Mouse (Mus musculus): ENCODE data around the gene Mef2c. TPM values are rescaled to one million over a fixed set of nuclear protein-coding genes. Genes with fewer than 3 reads are reported as not detected.

Gene Mef2c
- polyA plus RNA-seq, 1 experiment from 2014 or later, result 114 TPM

DNA sequence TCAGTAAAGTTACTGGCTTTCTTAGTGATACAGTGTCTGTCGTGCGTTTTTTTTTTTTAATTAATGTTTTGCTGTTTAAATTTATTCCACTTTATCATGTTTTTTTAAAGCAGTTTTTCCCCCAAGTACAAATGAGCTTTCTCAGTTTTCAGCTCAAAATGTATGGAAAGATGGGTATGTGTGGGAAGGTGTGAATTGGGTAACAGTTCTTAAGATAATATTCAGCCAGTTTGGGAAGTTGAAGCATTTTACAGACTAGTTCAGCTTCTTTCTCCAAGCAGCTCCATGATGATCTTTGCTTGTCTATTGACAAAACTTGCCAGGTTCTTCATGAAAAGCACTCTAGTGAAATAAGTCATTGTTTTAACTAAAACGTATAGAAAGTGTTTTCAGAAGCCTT, 163.2 kb downstream of the Mef2c start:
- H3K4me2 ChIP-seq (ENCODE audit: low read length), result no peak overlapping the region
- ATAC-seq (ENCODE audit: insufficient number of reproducible peaks, insufficient read depth, low FRiP score, low read depth), result no peak
- no peak overlapping the region for H3K9ac ChIP-seq (ENCODE audit: low read length)
- H3K4me1 ChIP-seq (ENCODE audit: control insufficient read depth in 2 of 2, insufficient read depth in 2 of 2, low read length in 2 of 2), result no peaks in the 10 kb centered on the region
- no peak overlapping the region for H3K27ac ChIP-seq (replicated peaks in 1 of 2; ENCODE audit: control insufficient read depth in 1 of 2, insufficient read depth in 1 of 2, low read depth in 2 of 2, low read length in 2 of 2)
- 78% methylated on average over 3 of the region's 3 CpGs for WGBS
- peaks cover 42% of the 10 kb centered on the region for H3K36me3 ChIP-seq (ENCODE audit: control insufficient read depth, insufficient read depth, low read length)
- no peak overlapping the region for H3K4me3 ChIP-seq (ENCODE audit: control insufficient read depth in 1 of 2, insufficient read depth in 1 of 2, low read depth in 1 of 2, low read length in 2 of 2)
- no peaks in the 10 kb centered on the region for H3K9me3 ChIP-seq (ENCODE audit: control insufficient read depth, low read length)
- no peaks in the 10 kb centered on the region for H3K27me3 ChIP-seq (ENCODE audit: control insufficient read depth, insufficient read depth, low read length)

DNA sequence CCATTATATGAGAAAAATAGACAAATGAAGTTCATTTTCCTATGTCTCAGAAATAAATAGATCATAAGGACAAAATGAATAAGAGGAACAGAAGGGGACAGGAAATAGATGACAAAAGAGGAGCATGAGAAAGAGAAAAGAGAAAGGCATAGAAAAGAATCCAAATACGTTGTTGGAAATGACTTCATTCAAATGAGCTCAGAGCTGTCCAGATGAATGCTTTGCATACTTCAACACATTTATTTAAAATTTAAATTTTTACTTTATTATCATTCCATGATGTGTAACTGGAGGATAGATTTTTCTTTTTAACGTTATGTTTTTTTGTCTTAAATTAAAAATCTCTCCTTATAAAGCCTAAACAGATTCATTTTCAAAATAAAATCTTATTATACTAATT, 203.8 kb downstream of the Mef2c start:
- peaks cover 15% of the 10 kb centered on the region for H3K27me3 ChIP-seq (ENCODE audit: control insufficient read depth, insufficient read depth, low read length)
- no peak for ATAC-seq (ENCODE audit: insufficient number of reproducible peaks, insufficient read depth, low FRiP score, low read depth)
- WGBS, result 66% methylated on average over 2 of the region's 2 CpGs
- no peaks in the 10 kb centered on the region for H3K9me3 ChIP-seq (ENCODE audit: control insufficient read depth, low read length)
- H3K4me1 ChIP-seq (ENCODE audit: control insufficient read depth in 2 of 2, insufficient read depth in 2 of 2, low read length in 2 of 2), result no peaks in the 10 kb centered on the region
- H3K27ac ChIP-seq (replicated peaks in 1 of 2; ENCODE audit: control insufficient read depth in 1 of 2, insufficient read depth in 1 of 2, low read depth in 2 of 2, low read length in 2 of 2), result no peak overlapping the region
- H3K9ac ChIP-seq (ENCODE audit: low read length), result no peak overlapping the region
- no peaks in the 10 kb centered on the region for H3K36me3 ChIP-seq (ENCODE audit: control insufficient read depth, insufficient read depth, low read length)
- H3K4me3 ChIP-seq (ENCODE audit: control insufficient read depth in 1 of 2, insufficient read depth in 1 of 2, low read depth in 1 of 2, low read length in 2 of 2), result no peak overlapping the region
- H3K4me2 ChIP-seq (ENCODE audit: low read length), result no peak overlapping the region

DNA sequence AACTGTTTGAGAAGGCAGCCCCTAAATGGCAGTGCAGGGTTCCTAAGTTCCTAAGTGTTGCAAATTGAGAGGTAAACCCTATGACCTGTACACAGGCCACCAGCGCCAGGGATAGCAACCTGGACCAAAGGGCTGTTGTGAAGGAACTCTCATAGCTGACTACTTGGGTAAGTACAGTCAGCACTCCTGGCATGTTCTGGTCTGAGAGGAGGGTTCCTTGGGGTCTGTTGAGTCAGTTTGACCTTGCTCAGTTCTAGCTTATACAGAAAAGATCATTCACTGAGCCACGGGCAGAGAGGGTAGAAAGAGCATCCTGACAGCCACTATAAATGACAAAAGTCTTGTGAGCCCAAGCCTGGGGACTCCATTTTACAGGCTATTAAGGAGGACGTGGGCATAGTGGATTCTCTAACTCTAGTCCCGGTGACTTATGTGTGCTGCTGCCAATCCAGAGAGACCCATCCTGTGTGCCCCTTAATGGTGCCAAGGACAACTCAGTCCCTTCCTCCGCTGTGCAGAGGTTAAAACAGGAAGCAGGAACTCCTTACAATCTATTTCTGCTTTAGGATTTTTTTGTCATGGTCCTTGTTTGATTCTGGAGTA, 209.0 kb downstream of the Mef2c start:
- H3K36me3 ChIP-seq (ENCODE audit: control insufficient read depth, insufficient read depth, low read length), result no peaks in the 10 kb centered on the region
- no peak overlapping the region for H3K4me2 ChIP-seq (ENCODE audit: low read length)
- H3K9me3 ChIP-seq (ENCODE audit: control insufficient read depth, low read length), result no peaks in the 10 kb centered on the region
- no peak overlapping the region for H3K27ac ChIP-seq (replicated peaks in 1 of 2; ENCODE audit: control insufficient read depth in 1 of 2, insufficient read depth in 1 of 2, low read depth in 2 of 2, low read length in 2 of 2)
- H3K4me1 ChIP-seq (ENCODE audit: control insufficient read depth in 2 of 2, insufficient read depth in 2 of 2, low read length in 2 of 2), result peaks cover 3 to 9% of the 10 kb centered on the region in 2 experiments
- no peak for ATAC-seq (ENCODE audit: insufficient number of reproducible peaks, insufficient read depth, low FRiP score, low read depth)
- no peak overlapping the region for H3K4me3 ChIP-seq (ENCODE audit: control insufficient read depth in 1 of 2, insufficient read depth in 1 of 2, low read depth in 1 of 2, low read length in 2 of 2)
- 18% methylated on average over 5 of the region's 5 CpGs for WGBS
- H3K27me3 ChIP-seq (ENCODE audit: control insufficient read depth, insufficient read depth, low read length), result peaks cover 65% of the 10 kb centered on the region
- H3K9ac ChIP-seq (ENCODE audit: low read length), result no peak overlapping the region

DNA sequence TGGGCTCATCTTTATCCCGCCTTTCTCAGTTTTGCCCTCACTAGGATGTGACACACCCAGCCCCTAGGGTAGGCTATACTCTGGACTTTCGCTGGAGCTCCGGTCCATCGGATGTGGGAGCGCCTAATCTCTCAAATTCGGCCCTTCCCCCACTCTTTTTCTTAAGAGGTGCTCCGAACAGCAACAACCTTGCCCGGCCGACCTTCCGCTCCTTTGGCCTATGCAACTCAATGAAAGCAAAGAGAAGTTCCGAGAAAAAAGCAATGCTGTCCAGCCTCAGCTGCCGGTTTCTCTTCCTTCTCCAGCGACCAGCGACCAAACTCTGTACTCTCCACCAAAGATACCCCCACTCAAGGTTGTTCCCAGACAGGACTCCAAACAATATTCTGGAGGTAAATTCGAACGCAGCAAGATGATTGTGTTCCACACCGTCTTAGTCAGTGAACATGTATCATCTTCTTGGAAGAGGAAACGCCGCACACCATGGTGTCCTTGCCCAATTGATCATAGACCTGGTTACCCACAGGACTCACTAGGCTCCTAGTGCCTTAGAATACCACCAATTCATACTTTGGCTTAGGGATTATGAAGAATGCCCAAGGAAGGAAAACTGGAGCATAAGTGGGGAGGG, 209.9 kb downstream of the Mef2c start:
- H3K27ac ChIP-seq (replicated peaks in 1 of 2; ENCODE audit: control insufficient read depth in 1 of 2, insufficient read depth in 1 of 2, low read depth in 2 of 2, low read length in 2 of 2), result no peak overlapping the region
- H3K4me2 ChIP-seq (ENCODE audit: low read length), result peak overlapping the region; percentile 16; the same call in 1 of the 2 replicates
- H3K9me3 ChIP-seq (ENCODE audit: control insufficient read depth, low read length), result no peaks in the 10 kb centered on the region
- H3K4me1 ChIP-seq (ENCODE audit: control insufficient read depth in 2 of 2, insufficient read depth in 2 of 2, low read length in 2 of 2), result peaks cover 3 to 9% of the 10 kb centered on the region in 2 experiments
- WGBS, result 6% methylated on average over 19 of the region's 19 CpGs
- no peak for ATAC-seq (ENCODE audit: insufficient number of reproducible peaks, insufficient read depth, low FRiP score, low read depth)
- no peaks in the 10 kb centered on the region for H3K36me3 ChIP-seq (ENCODE audit: control insufficient read depth, insufficient read depth, low read length)
- peaks cover 74% of the 10 kb centered on the region for H3K27me3 ChIP-seq (ENCODE audit: control insufficient read depth, insufficient read depth, low read length)
- no peak overlapping the region for H3K9ac ChIP-seq (ENCODE audit: low read length)
- no peak overlapping the region for H3K4me3 ChIP-seq (ENCODE audit: control insufficient read depth in 1 of 2, insufficient read depth in 1 of 2, low read depth in 1 of 2, low read length in 2 of 2)

DNA sequence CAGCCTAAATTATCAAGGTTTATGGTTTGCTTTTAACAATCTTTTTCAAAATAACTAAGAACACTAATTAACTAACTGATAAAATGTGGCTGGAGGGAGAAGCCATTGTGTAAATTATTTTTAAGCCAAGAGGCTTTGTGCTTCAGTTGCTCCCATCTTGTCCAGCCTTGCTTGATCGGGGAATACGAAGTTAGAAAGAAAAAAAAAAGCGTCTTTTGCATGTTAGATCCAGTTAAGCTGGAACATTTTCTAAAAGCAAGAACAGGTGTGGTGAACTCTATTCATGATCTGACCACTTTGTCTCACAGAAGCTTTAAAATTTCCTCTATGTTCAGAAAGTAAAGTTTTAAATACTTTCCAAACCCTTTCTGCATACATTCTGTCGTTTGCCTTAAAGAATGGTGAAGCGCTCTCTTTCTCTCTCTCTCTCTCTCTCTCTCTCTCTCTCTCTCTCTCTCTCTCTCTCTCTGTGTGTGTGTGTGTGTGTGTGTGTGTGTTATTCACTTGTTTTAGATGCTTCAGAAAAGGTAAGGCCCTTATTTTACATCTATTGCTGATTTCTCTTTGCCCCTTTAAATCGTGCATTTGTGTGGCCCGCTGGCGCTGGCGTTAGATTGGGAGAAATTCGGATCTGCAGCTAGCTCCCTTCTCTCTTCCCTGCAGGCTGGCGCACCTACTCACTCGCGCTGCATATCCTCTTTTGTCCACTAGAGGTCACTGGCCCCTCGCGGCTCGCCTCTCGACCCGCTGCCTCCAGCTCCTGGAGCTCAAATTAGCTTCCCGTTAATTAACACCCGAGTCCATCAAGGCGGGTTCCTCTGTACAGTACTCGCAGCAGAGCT, 210.9 kb downstream of the Mef2c start:
- WGBS, result 1% methylated on average over 22 of the region's 22 CpGs
- Histone ChIP-seq H3K4me1 (ENCODE audit: control insufficient read depth in 2 of 2, insufficient read depth in 2 of 2, low read length in 2 of 2) (peaks cover 3 to 9% of the 10 kb centered on the region in 2 experiments), H3K9ac (ENCODE audit: low read length) (no peak overlapping the region)

DNA sequence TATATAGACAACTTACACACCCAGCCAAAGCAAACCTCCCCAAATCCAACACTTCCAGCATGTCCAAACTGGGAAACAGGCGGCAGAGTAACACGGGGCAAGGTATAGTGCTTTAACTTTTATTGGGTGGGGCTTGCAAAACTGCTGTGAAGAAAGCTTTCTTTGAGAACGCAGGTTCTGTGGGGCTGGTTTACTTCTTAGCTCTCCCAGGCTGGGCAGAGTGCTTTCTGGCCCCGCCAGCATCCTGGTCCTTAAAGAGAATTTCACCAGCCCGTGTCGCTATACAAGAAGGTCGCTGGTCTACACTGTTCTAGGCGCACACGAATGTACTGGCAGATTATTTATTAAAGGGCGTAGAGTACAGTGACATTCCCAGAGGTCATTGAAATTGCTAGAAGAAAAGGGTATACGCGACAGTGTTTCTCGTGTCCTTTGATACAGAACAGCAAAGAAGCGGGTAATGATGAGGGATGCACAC, 211.5 kb downstream of the Mef2c start:
- Histone ChIP-seq H3K9me3 (ENCODE audit: control insufficient read depth, low read length) (no peaks in the 10 kb centered on the region), H3K4me2 (ENCODE audit: low read length) (peak overlapping the region; percentile 50), H3K27ac (replicated peaks in 1 of 2; ENCODE audit: control insufficient read depth in 1 of 2, insufficient read depth in 1 of 2, low read depth in 2 of 2, low read length in 2 of 2) (no peak overlapping the region), H3K4me1 (ENCODE audit: control insufficient read depth in 2 of 2, insufficient read depth in 2 of 2, low read length in 2 of 2) (peaks cover 3 to 9% of the 10 kb centered on the region in 2 experiments), H3K27me3 (ENCODE audit: control insufficient read depth, insufficient read depth, low read length) (peaks cover 90% of the 10 kb centered on the region), H3K4me3 (ENCODE audit: control insufficient read depth in 1 of 2, insufficient read depth in 1 of 2, low read depth in 1 of 2, low read length in 2 of 2) (peak overlapping the region; percentile 14 to 17; a peak in 2 of 4 replicates), H3K36me3 (ENCODE audit: control insufficient read depth, insufficient read depth, low read length) (no peaks in the 10 kb centered on the region), H3K9ac (ENCODE audit: low read length) (no peak overlapping the region)
- ATAC-seq (ENCODE audit: insufficient number of reproducible peaks, insufficient read depth, low FRiP score, low read depth), result no peak; the same call in 1 of the 2 replicates
- 6% methylated on average over 14 of the region's 14 CpGs for WGBS

More for the DNA sequence above, 210.9 kb downstream of the Mef2c start:
- Histone ChIP-seq H3K27ac (replicated peaks in 1 of 2; ENCODE audit: control insufficient read depth in 1 of 2, insufficient read depth in 1 of 2, low read depth in 2 of 2, low read length in 2 of 2) (no peak overlapping the region), H3K4me3 (ENCODE audit: control insufficient read depth in 1 of 2, insufficient read depth in 1 of 2, low read depth in 1 of 2, low read length in 2 of 2) (peak overlapping the region; percentile 14 to 17; a peak in 2 of 4 replicates), H3K9me3 (ENCODE audit: control insufficient read depth, low read length) (no peaks in the 10 kb centered on the region), H3K4me2 (ENCODE audit: low read length) (peak overlapping the region; percentile 50), H3K36me3 (ENCODE audit: control insufficient read depth, insufficient read depth, low read length) (no peaks in the 10 kb centered on the region), H3K27me3 (ENCODE audit: control insufficient read depth, insufficient read depth, low read length) (peaks cover 83% of the 10 kb centered on the region)
- no peak for ATAC-seq (ENCODE audit: insufficient number of reproducible peaks, insufficient read depth, low FRiP score, low read depth)

DNA sequence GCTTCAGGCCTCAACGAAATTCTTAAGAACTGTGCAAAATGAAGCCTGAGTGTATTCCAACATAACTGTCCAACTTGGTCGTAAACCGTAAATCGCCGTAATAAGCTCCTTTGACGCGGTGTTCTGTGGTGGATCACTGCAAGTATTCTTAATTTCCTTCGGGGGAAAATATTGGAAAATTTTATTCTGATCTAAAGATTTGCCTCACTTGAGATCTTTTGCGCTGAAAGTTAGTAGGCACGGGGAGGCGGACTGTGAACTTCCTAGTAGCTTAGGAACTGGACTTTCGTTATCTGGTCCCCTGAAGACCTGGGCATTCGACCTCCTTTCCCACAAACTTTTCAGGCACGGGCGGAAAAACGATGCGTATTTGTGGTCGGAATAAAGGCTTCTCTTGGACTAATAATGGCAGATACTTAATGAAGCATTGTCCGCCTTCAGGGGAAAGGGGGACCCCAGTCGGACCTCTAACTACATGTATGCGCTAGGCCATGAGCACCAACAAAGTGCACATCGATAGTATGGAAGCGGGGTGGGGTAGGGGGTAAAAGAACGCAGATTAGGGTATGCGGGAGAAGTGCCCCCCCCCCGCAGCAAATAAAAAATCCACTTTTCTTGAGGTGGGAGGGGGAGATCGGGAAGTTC, 212.3 kb downstream of the Mef2c start:
- no peak overlapping the region; the same call in 1 of the 2 replicates for H3K4me2 ChIP-seq (ENCODE audit: low read length)
- H3K27me3 ChIP-seq (ENCODE audit: control insufficient read depth, insufficient read depth, low read length), result peaks cover 91% of the 10 kb centered on the region
- no peaks in the 10 kb centered on the region for H3K9me3 ChIP-seq (ENCODE audit: control insufficient read depth, low read length)
- no peaks in the 10 kb centered on the region for H3K36me3 ChIP-seq (ENCODE audit: control insufficient read depth, insufficient read depth, low read length)
- H3K4me1 ChIP-seq (ENCODE audit: control insufficient read depth in 2 of 2, insufficient read depth in 2 of 2, low read length in 2 of 2), result peaks cover 3 to 14% of the 10 kb centered on the region in 2 experiments
- WGBS, result 5% methylated on average over 27 of the region's 27 CpGs
- no peak overlapping the region for H3K4me3 ChIP-seq (ENCODE audit: control insufficient read depth in 1 of 2, insufficient read depth in 1 of 2, low read depth in 1 of 2, low read length in 2 of 2)
- ATAC-seq (ENCODE audit: insufficient number of reproducible peaks, insufficient read depth, low FRiP score, low read depth), result no peak
- no peak overlapping the region for H3K27ac ChIP-seq (replicated peaks in 1 of 2; ENCODE audit: control insufficient read depth in 1 of 2, insufficient read depth in 1 of 2, low read depth in 2 of 2, low read length in 2 of 2)
- H3K9ac ChIP-seq (ENCODE audit: low read length), result no peak overlapping the region
